13 mouse cellular contexts compared by ENCODE assay signal in the genomic region with DNA sequence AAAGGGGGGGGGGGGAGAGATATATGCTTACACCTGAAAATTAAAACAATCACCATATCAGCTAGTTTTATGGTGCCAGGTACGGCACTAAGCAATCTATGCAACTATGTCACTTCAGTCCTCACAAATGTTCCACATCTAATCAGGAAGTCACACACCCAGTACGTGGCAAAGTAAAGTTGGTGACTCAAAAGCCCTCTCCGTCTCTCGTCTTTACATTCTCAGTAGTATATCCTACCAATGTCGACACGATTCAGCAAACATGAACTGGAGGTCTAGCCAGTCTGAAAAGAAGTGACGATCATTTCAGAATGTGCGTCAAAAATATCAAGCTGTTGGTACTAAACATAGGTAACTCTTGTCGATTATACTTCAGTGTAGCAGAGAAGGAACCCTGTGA. TPM values are rescaled to one million over a fixed set of nuclear protein-coding genes. Genes with fewer than 3 reads are reported as not detected.
DNase-seq lines count a peak whose midpoint lies in the region; ATAC-seq lines count a peak whose summit lies in the region.
"Had no signal": no experiment of that assay in that cellular context is flagged by ENCODE, and none has a peak within 500 bp of the region (broad histone marks: within the 10 kb centered on the region; RNA-seq: fewer than 3 reads in every experiment).

No protein-coding gene starts in this region.

- 92% methylated on average over 9 of the region's 9 CpGs for WGBS in forebrain, embryonic 10.5 days
- 90% methylated on average over 9 of the region's 9 CpGs for WGBS in forebrain, embryonic 14.5 days
- WGBS in liver, embryonic 11.5 days, result 69% methylated on average over 9 of the region's 9 CpGs
- WGBS in intestine, embryonic 14.5 days, result 83% methylated on average over 9 of the region's 9 CpGs

- H3K9me3 ChIP-seq in forebrain, embryonic 10.5 days, result no peaks in the 10 kb centered on the region
- H3K9me3 ChIP-seq in forebrain, embryonic 14.5 days (replicated peaks; ENCODE audit: control insufficient read depth, low read length), result no peaks in the 10 kb centered on the region
- H3K9me3 ChIP-seq in liver, embryonic 11.5 days (ENCODE audit: control insufficient read depth, low read length), result no peaks in the 10 kb centered on the region
- H3K9me3 ChIP-seq in intestine, embryonic 14.5 days (ENCODE audit: control insufficient read depth, low read length), result no peaks in the 10 kb centered on the region
- H3K9me3 ChIP-seq: hindbrain, embryonic 12.5 days had no signal

- H3K4me2 ChIP-seq in forebrain, embryonic 14.5 days (ENCODE audit: low read length), result no peak overlapping the region
- H3K4me2 ChIP-seq in liver, embryonic 11.5 days, result peak overlapping the region; percentile 86
- peak overlapping the region; percentile 25; the same call in 1 of the 2 replicates for H3K4me2 ChIP-seq in intestine, embryonic 14.5 days (ENCODE audit: low read length)

- no peak overlapping the region for H3K9ac ChIP-seq in forebrain, embryonic 14.5 days (ENCODE audit: low read length)
- H3K9ac ChIP-seq in liver, embryonic 11.5 days (ENCODE audit: low read depth, low read length), result no peak overlapping the region
- H3K9ac ChIP-seq in intestine, embryonic 14.5 days (ENCODE audit: low read length), result no peak overlapping the region

- no peaks in the 10 kb centered on the region for H3K27me3 ChIP-seq in forebrain, embryonic 10.5 days (ENCODE audit: poor library complexity, severe bottlenecking)
- H3K27me3 ChIP-seq in forebrain, embryonic 14.5 days (replicated peaks; ENCODE audit: control insufficient read depth, insufficient read depth, low read length), result no peaks in the 10 kb centered on the region
- H3K27me3 ChIP-seq in liver, embryonic 11.5 days (replicated peaks; ENCODE audit: control insufficient read depth, insufficient read depth, low read length), result no peaks in the 10 kb centered on the region
- no peaks in the 10 kb centered on the region for H3K27me3 ChIP-seq in intestine, embryonic 14.5 days (replicated peaks; ENCODE audit: control insufficient read depth, insufficient read depth, low read length)
- H3K27me3 ChIP-seq: hindbrain, embryonic 12.5 days had no signal

- DNase-seq in forebrain, embryonic 10.5 days (ENCODE audit: extremely low spot score, low spot score), result no peak
- no peak for DNase-seq in forebrain, embryonic 14.5 days (ENCODE audit: low spot score)
- no peak for DNase-seq in liver, embryonic 11.5 days (ENCODE audit: low spot score)
- DNase-seq in liver, result no peak
- no peak for DNase-seq in intestine, embryonic 14.5 days (ENCODE audit: low spot score)
- peak; percentile 50 for DNase-seq in naive thymus-derived CD4-positive, alpha-beta T cell, adult 2 months (ENCODE audit: low read depth)
- DNase-seq in yolk sac, embryonic 10.5 days (ENCODE audit: low spot score), result no peak
- DNase-seq: adrenal gland, postnatal 25 days; cerebellum, adult 11-12 months; gastrocnemius, postnatal 14 days; thymus, postnatal 25 days had no signal

- peaks cover 19% of the 10 kb centered on the region for H3K36me3 ChIP-seq in forebrain, embryonic 10.5 days (replicated peaks)
- no peaks in the 10 kb centered on the region for H3K36me3 ChIP-seq in forebrain, embryonic 14.5 days (ENCODE audit: control insufficient read depth, insufficient read depth, low read length)
- no peaks in the 10 kb centered on the region for H3K36me3 ChIP-seq in liver, embryonic 11.5 days (ENCODE audit: control insufficient read depth, insufficient read depth, low read length)
- peaks cover 10% of the 10 kb centered on the region; the same call in 1 of the 2 replicates for H3K36me3 ChIP-seq in intestine, embryonic 14.5 days (ENCODE audit: control insufficient read depth, insufficient read depth, low read length)

- H3K4me3 ChIP-seq in forebrain, embryonic 10.5 days, result peak overlapping the region; percentile 74; the same call in 1 of the 2 replicates
- no peak overlapping the region for H3K4me3 ChIP-seq in forebrain, embryonic 14.5 days (ENCODE audit: low read depth, low read length)
- H3K4me3 ChIP-seq in liver, embryonic 11.5 days (ENCODE audit: low read depth, low read length), result no peak overlapping the region
- H3K4me3 ChIP-seq in intestine, embryonic 14.5 days (ENCODE audit: low read depth, low read length), result no peak overlapping the region

- H3K27ac ChIP-seq in forebrain, embryonic 10.5 days, result no peak overlapping the region
- H3K27ac ChIP-seq in forebrain, embryonic 14.5 days (ENCODE audit: low read depth, low read length), result no peak overlapping the region
- no peak overlapping the region for H3K27ac ChIP-seq in liver, embryonic 11.5 days (ENCODE audit: low read depth, low read length)
- no peak overlapping the region for H3K27ac ChIP-seq in intestine, embryonic 14.5 days (ENCODE audit: low read depth)
- H3K27ac ChIP-seq: hindbrain, embryonic 12.5 days had no signal

- H3K4me1 ChIP-seq in forebrain, embryonic 10.5 days, result peaks cover 50% of the 10 kb centered on the region
- H3K4me1 ChIP-seq in forebrain, embryonic 14.5 days (ENCODE audit: control insufficient read depth, insufficient read depth, low read length), result peaks cover 18% of the 10 kb centered on the region
- peaks cover 24% of the 10 kb centered on the region for H3K4me1 ChIP-seq in liver, embryonic 11.5 days (replicated peaks; ENCODE audit: control insufficient read depth, insufficient read depth, low read length)
- peaks cover 27% of the 10 kb centered on the region for H3K4me1 ChIP-seq in intestine, embryonic 14.5 days (replicated peaks; ENCODE audit: control insufficient read depth, insufficient read depth, low read length)

- ATAC-seq in forebrain, embryonic 14.5 days, result no peak
- ATAC-seq in liver, embryonic 11.5 days (replicated peaks; ENCODE audit: low FRiP score), result no peak
- no peak for ATAC-seq in intestine, embryonic 14.5 days (replicated peaks; ENCODE audit: low FRiP score, low TSS enrichment, low read depth)
- no peak for ATAC-seq in erythroid progenitor cell, adult 5-6 weeks (replicated peaks; ENCODE audit: low FRiP score, poor library complexity, severe bottlenecking)

RNA-seq across cellular contexts. Expression of a gene that starts 2.0 kb away (rescaled TPM):
- 16.0 and 17.1 TPM in 2 replicates for polyA plus RNA-seq in forebrain, embryonic 10.5 days (2016; fragmentation: Nextera tagmentation; extraction: Ambion mirVana)
- polyA plus RNA-seq in forebrain, embryonic 14.5 days (2014; fragmentation: Nextera tagmentation; extraction: Ambion mirVana), result 7.8 and 9.7 TPM in 2 replicates
- 10.4 and 10.7 TPM in 2 replicates for polyA plus RNA-seq in liver, embryonic 11.5 days (2014; fragmentation: Nextera tagmentation; extraction: Ambion mirVana)
- polyA plus RNA-seq in intestine, embryonic 14.5 days (2014; fragmentation: Nextera tagmentation; extraction: Ambion mirVana), result 14.2 and 14.5 TPM in 2 replicates
- 8.6 and 13.4 TPM in 2 replicates for total RNA-seq in erythroid progenitor cell, adult 5-6 weeks (2015; ENCODE audit: low replicate concordance)
- 15.2 and 23.7 TPM in 2 replicates for total RNA-seq in erythroid progenitor cell, adult 5-6 weeks (2017; ENCODE audit: low replicate concordance)
